In genomic region chr2:94333841-94334741, GRCm38 (mm10) we compare ENCODE assay signal across 9 mouse cellular contexts.
DNase-seq lines count a peak whose midpoint lies in the region; ATAC-seq lines count a peak whose summit lies in the region.
"Had no signal": no experiment of that assay in that cellular context is flagged by ENCODE, and none has a peak within 500 bp of the region (broad histone marks: within the 10 kb centered on the region; RNA-seq: fewer than 3 reads in every experiment).

No protein-coding gene starts in this region.

- ATAC-seq in hindbrain, embryonic 15.5 days (ENCODE audit: low FRiP score, low read depth) = no peak; the same call in 1 of the 2 replicates
- ATAC-seq in hindbrain, embryonic 12.5 days (ENCODE audit: low FRiP score) = no peak
- no peak for ATAC-seq in erythroblast, adult 5-6 weeks (replicated peaks; ENCODE audit: low FRiP score, poor library complexity, severe bottlenecking)
- no peak for ATAC-seq in monocyte, adult 5-6 weeks (replicated peaks; ENCODE audit: insufficient number of reproducible peaks, low FRiP score, low TSS enrichment, poor library complexity, severe bottlenecking)

- H3K9ac ChIP-seq in hindbrain, embryonic 15.5 days = no peak overlapping the region
- H3K9ac ChIP-seq in hindbrain, embryonic 12.5 days = no peak overlapping the region
- H3K9ac ChIP-seq: limb, embryonic 13.5 days had no signal

- H3K4me1 ChIP-seq in hindbrain, embryonic 15.5 days (replicated peaks) = no peaks in the 10 kb centered on the region
- H3K4me1 ChIP-seq in hindbrain, embryonic 12.5 days = no peaks in the 10 kb centered on the region
- H3K4me1 ChIP-seq: limb, embryonic 13.5 days had no signal

- H3K27ac ChIP-seq in hindbrain, embryonic 15.5 days (replicated peaks) = peak overlapping the region; percentile 22; the same call in 1 of the 2 replicates
- H3K27ac ChIP-seq in hindbrain, embryonic 12.5 days = no peak overlapping the region
- H3K27ac ChIP-seq: limb, embryonic 13.5 days had no signal

- no peak overlapping the region for H3K4me2 ChIP-seq in hindbrain, embryonic 15.5 days
- H3K4me2 ChIP-seq in hindbrain, embryonic 12.5 days (replicated peaks) = no peak overlapping the region
- H3K4me2 ChIP-seq: limb, embryonic 13.5 days had no signal

- 80% methylated on average over 14 of the region's 14 CpGs for WGBS in hindbrain, embryonic 15.5 days
- 94% methylated on average over 14 of the region's 14 CpGs for WGBS in hindbrain, embryonic 12.5 days

- peak; percentile 60 for DNase-seq in brain, adult 2 months (ENCODE audit: low read depth, low spot score)
- DNase-seq in fat pad, adult 2 months (ENCODE audit: extremely low read depth, low read depth, low spot score) = peak; percentile 54
- DNase-seq in kidney, postnatal 36 days = peak; percentile 39 to 48
- no peak for DNase-seq in c-Kit-positive CD71-positive TER-119-positive erythroid progenitor cells, embryonic 14.5 days (ENCODE audit: low spot score)

- peaks cover 37% of the 10 kb centered on the region for H3K36me3 ChIP-seq in hindbrain, embryonic 15.5 days
- peaks cover 52% of the 10 kb centered on the region for H3K36me3 ChIP-seq in hindbrain, embryonic 12.5 days

- no peaks in the 10 kb centered on the region for H3K27me3 ChIP-seq in hindbrain, embryonic 15.5 days
- no peaks in the 10 kb centered on the region for H3K27me3 ChIP-seq in hindbrain, embryonic 12.5 days
- H3K27me3 ChIP-seq: limb, embryonic 13.5 days had no signal

- no peak overlapping the region for H3K4me3 ChIP-seq in hindbrain, embryonic 15.5 days
- H3K4me3 ChIP-seq in hindbrain, embryonic 12.5 days = no peak overlapping the region
- H3K4me3 ChIP-seq: limb, embryonic 13.5 days had no signal

- H3K9me3 ChIP-seq in hindbrain, embryonic 15.5 days = no peaks in the 10 kb centered on the region
- no peaks in the 10 kb centered on the region for H3K9me3 ChIP-seq in hindbrain, embryonic 12.5 days (replicated peaks)
- H3K9me3 ChIP-seq: limb, embryonic 13.5 days had no signal
